Mouse (Mus musculus) left cerebral cortex, adult 11 months (tissue): Measurements from ENCODE around the gene 4930522H14Rik.

Experiments
- DNase-seq: peaks from one replicate; pipeline ENCODE4 v3.0.0; 2022; ENCODE audit warnings: low spot score

Gene 4930522H14Rik

GRCm38 (mm10) chr4:109475577-109476553, 55.2 kb downstream of the 4930522H14Rik start:
- DNase-seq, result no peak

GRCm38 (mm10) chr4:109475078-109475477, 56.0 kb downstream of the 4930522H14Rik start:
- no peak for DNase-seq

- no peak for DNase-seq
Observed at GRCm38 (mm10) chr4:109472566-109472965, 58.5 kb downstream of the 4930522H14Rik start.

- no peak for DNase-seq
Observed at GRCm38 (mm10) chr4:109471606-109472005, 59.5 kb downstream of the 4930522H14Rik start.

GRCm38 (mm10) chr4:109467687-109468086, 63.4 kb downstream of the 4930522H14Rik start:
- DNase-seq, result no peak

DNA sequence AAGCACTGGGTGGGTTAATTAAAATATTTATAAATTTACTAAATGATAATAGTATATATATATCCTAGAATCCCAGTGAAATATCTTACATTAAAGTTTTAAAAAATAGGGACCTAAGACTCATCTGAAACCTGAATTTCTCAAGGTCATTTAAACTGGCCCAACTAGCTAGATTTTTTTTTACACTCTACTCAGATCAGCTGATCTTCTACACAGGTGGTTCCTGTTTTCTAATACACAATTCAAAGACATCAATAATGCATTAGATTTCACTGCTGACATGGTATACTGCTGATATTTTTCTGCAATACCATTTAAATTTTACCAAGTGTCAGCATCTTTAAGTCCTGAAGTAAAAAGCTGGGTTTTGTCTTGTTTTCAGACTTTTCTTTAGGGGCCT, 67.2 kb downstream of the 4930522H14Rik start:
- DNase-seq, result no peak

DNA sequence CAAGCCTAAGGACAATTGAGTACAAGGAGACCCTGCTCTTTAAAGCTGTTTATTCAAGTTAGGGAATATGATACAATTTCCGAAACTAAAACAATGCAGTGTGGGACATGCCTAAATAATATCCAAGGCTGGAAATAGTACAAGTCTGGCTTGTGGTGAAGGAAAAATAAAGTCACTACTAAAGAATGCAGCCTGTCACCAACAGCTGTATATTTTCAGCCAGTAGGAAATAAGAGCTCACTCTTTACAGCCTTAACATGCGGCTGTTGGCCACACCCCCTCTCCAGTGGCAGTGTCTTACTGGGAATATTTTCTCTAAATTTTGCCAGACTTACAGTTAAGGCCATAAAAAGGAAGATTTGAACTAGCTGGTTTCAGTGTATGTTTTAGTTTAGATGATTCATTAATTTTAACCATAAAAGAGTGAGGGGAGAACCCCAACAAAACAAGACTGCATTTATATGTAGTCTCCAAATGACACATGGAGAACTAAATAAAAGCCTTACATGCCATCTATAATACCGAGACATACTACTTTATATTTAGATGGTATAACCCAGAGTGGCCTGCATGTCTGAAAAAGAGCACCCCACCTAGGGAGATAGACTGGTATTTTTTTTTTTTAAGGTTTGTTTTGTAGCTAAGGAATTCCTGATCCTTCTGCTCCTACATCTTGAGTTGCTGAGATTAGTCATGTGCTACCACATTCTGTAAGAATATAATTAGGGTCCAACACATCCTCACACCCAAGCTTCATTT, 70.5 kb downstream of the 4930522H14Rik start:
- DNase-seq, result no peak

DNA sequence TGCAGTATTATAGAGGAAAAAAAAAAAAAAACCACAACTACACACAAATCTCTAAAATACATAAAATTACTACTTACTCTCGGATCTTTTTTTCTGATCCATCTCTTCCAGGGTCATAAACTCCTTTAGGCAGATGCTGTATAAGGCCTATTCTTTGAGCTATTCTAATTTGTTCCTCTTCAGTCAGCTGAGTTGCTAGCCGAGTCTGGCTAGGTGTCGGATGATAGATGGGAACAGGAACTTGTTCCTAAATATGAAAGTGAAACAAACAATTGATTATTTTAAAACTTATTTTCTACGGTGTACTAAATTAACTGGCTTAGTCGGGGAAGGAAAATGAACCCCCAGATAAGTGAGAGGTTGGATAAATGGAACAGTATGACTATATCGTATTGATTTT, 74.3 kb downstream of the 4930522H14Rik start:
- no peak for DNase-seq
